Mouse (Mus musculus) hindbrain, embryonic 13.5 days (tissue): ENCODE measurements around the gene C1ql4. TPM values are rescaled to one million over a fixed set of nuclear protein-coding genes. Genes with fewer than 3 reads are reported as not detected.

Experiments
- ATAC-seq: fragments of 200-750 bp; cut with Nextera tagmentation; 2 replicates; pipeline ENCODE4 v1.8.0; 2017; ENCODE audit warnings: moderate TSS enrichment; ENCODE audit not compliant: low FRiP score
- H3K27ac ChIP-seq: fragments of 300-500 bp; sonication (generic); 2 replicates; pipeline ENCODE4 v1.5.1; 2015; ENCODE audit warnings: inconsistent platforms, mild to moderate bottlenecking, moderate library complexity
- H3K27me3 ChIP-seq: fragments of 300-500 bp; sonication (generic); 2 replicates; pipeline ENCODE4 v1.6.1; 2015; ENCODE audit warnings: mild to moderate bottlenecking, inconsistent platforms
- H3K36me3 ChIP-seq: fragments of 300-500 bp; sonication (generic); 2 replicates; pipeline ENCODE4 v1.6.1; 2015; ENCODE audit warnings: mild to moderate bottlenecking, inconsistent platforms
- H3K4me1 ChIP-seq: fragments of 300-500 bp; sonication (generic); replicated peaks from 2 replicates; pipeline ENCODE4 v1.6.1; 2015; ENCODE audit warnings: inconsistent platforms
- H3K4me2 ChIP-seq: fragments of 300-500 bp; sonication (generic); 2 replicates; pipeline ENCODE4 v1.6.1; 2015; ENCODE audit warnings: inconsistent platforms, mild to moderate bottlenecking, moderate library complexity
- H3K4me3 ChIP-seq: fragments of 300-500 bp; sonication (generic); 2 replicates; pipeline ENCODE4 v1.5.1; 2015; ENCODE audit warnings: mild to moderate bottlenecking, inconsistent platforms
- H3K9ac ChIP-seq: fragments of 300-500 bp; sonication (generic); 2 replicates; pipeline ENCODE4 v1.6.1; 2015; ENCODE audit warnings: mild to moderate bottlenecking, inconsistent platforms
- H3K9me3 ChIP-seq: fragments of 300-500 bp; sonication (generic); 2 replicates; pipeline ENCODE4 v1.6.1; 2016; ENCODE audit warnings: inconsistent platforms
- WGBS: fragments of 180-500 bp; shearing (Covaris S2); methylation state at CpG from one replicate; pipeline ENCODE4 v1.1.7; 2015; 5-methylcytosine and 5-hydroxymethylcytosine counted together
- polyA plus RNA-seq: library from polyadenylated mRNA; unstranded; fragments of >200 nt; fragmentation: Nextera tagmentation; extraction: Ambion mirVana; gene quantifications from 2 replicates; pipeline ENCODE4 v1.2.1, GENCODE M21; 2015

C1ql4 gene
- polyA plus RNA-seq, 1 experiment from 2014 or later = 5.6 TPM

DNA sequence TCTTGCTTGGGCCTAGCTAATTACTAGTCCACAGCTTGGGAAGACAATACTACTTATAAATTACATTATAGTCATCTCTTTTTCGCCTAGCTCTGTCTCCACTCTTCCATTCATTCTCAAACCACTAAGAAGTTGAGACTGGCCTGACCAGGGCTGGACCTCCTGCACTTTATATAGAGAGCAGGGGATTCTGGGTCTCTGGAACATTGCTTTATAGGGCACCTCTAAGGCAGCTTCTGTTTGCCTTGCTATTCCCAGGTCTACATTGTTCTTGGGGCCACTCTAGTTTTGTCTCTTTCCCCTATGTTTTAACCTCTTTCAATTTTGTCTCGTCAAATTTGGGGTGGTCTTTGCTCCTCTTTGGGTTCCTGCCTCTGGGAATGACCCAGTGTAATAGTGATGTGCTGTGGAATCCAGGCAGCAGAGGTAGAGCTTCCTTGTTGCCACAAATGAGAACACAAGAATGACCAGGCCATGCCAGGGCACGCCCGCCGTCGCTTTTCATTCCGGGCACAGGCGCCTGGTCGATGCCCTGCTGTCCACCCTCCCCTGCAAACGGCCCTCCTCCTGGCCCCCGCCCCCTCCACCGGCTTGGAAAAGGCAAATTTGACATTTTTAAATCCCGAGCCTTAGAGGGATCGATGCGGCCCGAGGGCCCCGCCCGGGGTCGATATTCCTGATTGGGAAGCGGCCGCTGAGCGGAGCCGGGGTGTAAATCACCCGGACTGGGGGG, 8.6 kb upstream of the C1ql4 start:
- no peak overlapping the region; the same call in 1 of the 2 replicates for H3K27ac ChIP-seq
- no peaks in the 10 kb centered on the region for H3K36me3 ChIP-seq
- H3K9ac ChIP-seq = peak overlapping the region; percentile 60
- H3K4me2 ChIP-seq = peak overlapping the region; percentile 72
- H3K4me3 ChIP-seq = peak overlapping the region; percentile 38
- peaks cover 89% of the 10 kb centered on the region for H3K27me3 ChIP-seq
- peaks cover 71% of the 10 kb centered on the region for H3K4me1 ChIP-seq
- WGBS = 3% methylated on average over 24 of the region's 24 CpGs
- ATAC-seq = no peak
- no peaks in the 10 kb centered on the region for H3K9me3 ChIP-seq

- WGBS = 9% methylated on average over 6 of the region's 6 CpGs
- H3K4me1 ChIP-seq = peaks cover 79% of the 10 kb centered on the region
- no peak overlapping the region for H3K4me3 ChIP-seq
- peaks cover 89% of the 10 kb centered on the region for H3K27me3 ChIP-seq
- H3K27ac ChIP-seq = peak overlapping the region; percentile 8; the same call in 1 of the 2 replicates
- H3K9ac ChIP-seq = 0 out of 2 replicates have a peak overlapping the region, but pooled peaks have one; percentile 24
- H3K36me3 ChIP-seq = no peaks in the 10 kb centered on the region
- ATAC-seq = no peak
- no peaks in the 10 kb centered on the region for H3K9me3 ChIP-seq
- peak overlapping the region; percentile 32; the same call in 1 of the 2 replicates for H3K4me2 ChIP-seq
Observed at GRCm38 (mm10) chr15:99095356-99095755, 7.7 kb upstream of the C1ql4 start.

- Histone ChIP-seq H3K4me3 (no peak overlapping the region), H3K4me2 (peak overlapping the region; percentile 32), H3K27me3 (peaks cover 89% of the 10 kb centered on the region), H3K9me3 (no peaks in the 10 kb centered on the region), H3K27ac (0 out of 2 replicates have a peak overlapping the region, but pooled peaks have one; percentile 8), H3K36me3 (no peaks in the 10 kb centered on the region), H3K9ac (0 out of 2 replicates have a peak overlapping the region, but pooled peaks have one; percentile 24), H3K4me1 (peaks cover 84% of the 10 kb centered on the region)
- 0 out of 2 replicates have a peak, but pooled peaks have one; percentile 7 for ATAC-seq
- under 1% methylated on average over 27 of the region's 27 CpGs for WGBS
Observed at GRCm38 (mm10) chr15:99094631-99095270, 7.1 kb upstream of the C1ql4 start.

- Histone ChIP-seq H3K4me1 (peaks cover 87% of the 10 kb centered on the region), H3K36me3 (no peaks in the 10 kb centered on the region), H3K27ac (peak overlapping the region; percentile 77), H3K4me3 (peak overlapping the region; percentile 45), H3K4me2 (peak overlapping the region; percentile 80), H3K27me3 (peaks cover 89% of the 10 kb centered on the region), H3K9ac (peak overlapping the region; percentile 73), H3K9me3 (no peaks in the 10 kb centered on the region)
- ATAC-seq = peak; percentile 36
- under 1% methylated on average over 54 of the region's 56 CpGs for WGBS
Observed at GRCm38 (mm10) chr15:99093291-99094258, 6.0 kb upstream of the C1ql4 start.

DNA sequence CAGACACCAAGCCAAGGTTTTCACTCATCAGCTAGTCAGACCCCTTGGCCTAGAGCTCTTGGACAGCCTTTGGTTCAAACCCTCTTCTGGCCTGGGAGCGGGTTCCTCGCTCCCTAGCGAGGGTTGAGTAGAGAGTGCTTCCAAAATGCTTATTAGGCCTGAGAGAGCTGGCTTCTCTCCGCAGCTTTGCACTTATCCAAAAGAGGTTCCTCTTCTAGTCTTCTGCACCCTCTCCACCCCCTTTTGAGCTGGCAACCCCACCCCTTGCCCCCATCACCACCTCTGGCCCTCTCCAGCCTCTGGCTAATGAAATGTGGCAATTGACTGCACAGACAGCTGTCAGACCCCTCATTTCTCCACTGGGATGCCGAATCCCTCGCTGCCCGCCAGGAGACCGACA, 5.3 kb upstream of the C1ql4 start, which contains the start of gene Dnajc22:
TSS of gene Dnajc22 (plus strand) at position 301 of the 400 bp plus-strand sequence.
- WGBS = 19% methylated on average over 8 of the region's 8 CpGs
- Histone ChIP-seq H3K4me3 (peak within 1 kb of the TSS; percentile 45), H3K9ac (peak within 1 kb of the TSS; percentile 73), H3K27me3 (peaks cover 89% of the 10 kb centered on the region), H3K4me1 (peaks cover 87% of the 10 kb centered on the region), H3K36me3 (no peaks in the 10 kb centered on the region), H3K4me2 (peak within 1 kb of the TSS; percentile 80), H3K9me3 (no peaks in the 10 kb centered on the region), H3K27ac (peak within 1 kb of the TSS; percentile 77)
- no peak for ATAC-seq

GRCm38 (mm10) chr15:99089069-99089468, 1.5 kb upstream of the C1ql4 start:
- H3K27me3 ChIP-seq = peaks cover 92% of the 10 kb centered on the region
- H3K9ac ChIP-seq = peak overlapping the region; percentile 60; the same call in 1 of the 2 replicates
- H3K9me3 ChIP-seq = no peaks in the 10 kb centered on the region
- no peaks in the 10 kb centered on the region for H3K36me3 ChIP-seq
- H3K4me3 ChIP-seq = no peak overlapping the region
- WGBS = 4% methylated on average over 14 of the region's 14 CpGs
- peak overlapping the region; percentile 14; the same call in 1 of the 2 replicates for H3K27ac ChIP-seq
- no peak for ATAC-seq
- H3K4me1 ChIP-seq = peaks cover 58% of the 10 kb centered on the region
- H3K4me2 ChIP-seq = peak overlapping the region; percentile 48; the same call in 1 of the 2 replicates

DNA sequence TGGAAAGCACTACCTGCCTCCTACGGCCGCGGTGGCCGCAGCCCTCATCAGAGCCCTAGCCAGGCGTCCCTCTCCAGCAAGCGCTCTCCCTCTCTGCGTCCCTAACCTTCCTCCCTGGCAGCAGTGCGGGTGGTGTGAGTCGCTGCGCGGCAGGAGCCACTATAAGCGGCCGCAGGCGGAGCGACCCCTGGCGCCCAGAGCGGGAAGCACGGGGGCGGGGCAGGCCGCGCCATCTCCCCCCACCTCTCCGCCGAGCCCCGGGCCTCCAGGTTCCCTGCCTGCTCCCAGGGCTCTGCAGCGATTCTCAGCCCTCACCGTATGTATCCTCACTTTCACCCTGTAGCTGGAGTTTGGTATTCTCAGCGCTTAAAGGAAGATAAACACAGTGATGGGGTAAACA, 675 bp upstream of the C1ql4 start:
- H3K27ac ChIP-seq = 0 out of 2 replicates have a peak overlapping the region, but pooled peaks have one; percentile 18
- H3K27me3 ChIP-seq = peaks cover 94% of the 10 kb centered on the region
- H3K4me3 ChIP-seq = peak overlapping the region; percentile 32
- ATAC-seq = peak; percentile 57; the same call in 1 of the 2 replicates
- under 1% methylated on average over 25 of the region's 27 CpGs for WGBS
- peak overlapping the region; percentile 60; the same call in 1 of the 2 replicates for H3K9ac ChIP-seq
- H3K4me2 ChIP-seq = peak overlapping the region; percentile 48
- H3K9me3 ChIP-seq = no peaks in the 10 kb centered on the region
- H3K4me1 ChIP-seq = peaks cover 50% of the 10 kb centered on the region
- no peaks in the 10 kb centered on the region for H3K36me3 ChIP-seq

DNA sequence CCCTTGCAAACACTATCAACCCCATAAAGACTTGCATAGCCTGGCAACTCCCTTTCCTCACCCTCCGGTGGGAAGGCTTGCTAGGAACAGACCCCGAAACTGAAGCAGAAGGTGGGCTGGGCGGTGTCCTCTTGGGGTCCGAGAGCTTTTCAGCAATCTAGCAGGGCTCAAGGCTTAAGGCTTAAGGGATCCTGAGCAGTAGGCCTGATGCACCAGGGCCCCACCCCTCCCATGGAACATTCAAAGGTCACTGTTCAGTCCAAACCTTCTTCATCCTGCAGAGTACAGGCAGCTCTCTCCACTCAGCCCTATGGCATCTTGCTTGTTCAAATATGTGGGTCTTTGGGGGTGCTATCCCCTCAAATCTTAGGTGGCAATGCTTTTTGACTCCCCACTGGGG, 1.6 kb downstream of the C1ql4 start:
- H3K9me3 ChIP-seq = no peaks in the 10 kb centered on the region
- 71% methylated on average over 4 of the region's 4 CpGs for WGBS
- peaks cover 36% of the 10 kb centered on the region for H3K4me1 ChIP-seq
- H3K27ac ChIP-seq = no peak overlapping the region
- peaks cover 79% of the 10 kb centered on the region for H3K27me3 ChIP-seq
- no peak overlapping the region for H3K9ac ChIP-seq
- peak overlapping the region; percentile 15 for H3K4me2 ChIP-seq
- no peak for ATAC-seq
- no peaks in the 10 kb centered on the region; the same call in 1 of the 2 replicates for H3K36me3 ChIP-seq
- 0 out of 2 replicates have a peak overlapping the region, but pooled peaks have one; percentile 7 for H3K4me3 ChIP-seq

- H3K9ac ChIP-seq = no peak overlapping the region
- H3K4me3 ChIP-seq = no peak overlapping the region
- H3K4me2 ChIP-seq = peak overlapping the region; percentile 23
- peaks cover 24% of the 10 kb centered on the region for H3K4me1 ChIP-seq
- 10% methylated on average over 19 of the region's 19 CpGs for WGBS
- H3K27me3 ChIP-seq = peaks cover 66% of the 10 kb centered on the region
- no peaks in the 10 kb centered on the region for H3K9me3 ChIP-seq
- H3K27ac ChIP-seq = no peak overlapping the region
- no peaks in the 10 kb centered on the region; the same call in 1 of the 2 replicates for H3K36me3 ChIP-seq
- ATAC-seq = no peak
Observed at GRCm38 (mm10) chr15:99084618-99085017, 3.0 kb downstream of the C1ql4 start.

DNA sequence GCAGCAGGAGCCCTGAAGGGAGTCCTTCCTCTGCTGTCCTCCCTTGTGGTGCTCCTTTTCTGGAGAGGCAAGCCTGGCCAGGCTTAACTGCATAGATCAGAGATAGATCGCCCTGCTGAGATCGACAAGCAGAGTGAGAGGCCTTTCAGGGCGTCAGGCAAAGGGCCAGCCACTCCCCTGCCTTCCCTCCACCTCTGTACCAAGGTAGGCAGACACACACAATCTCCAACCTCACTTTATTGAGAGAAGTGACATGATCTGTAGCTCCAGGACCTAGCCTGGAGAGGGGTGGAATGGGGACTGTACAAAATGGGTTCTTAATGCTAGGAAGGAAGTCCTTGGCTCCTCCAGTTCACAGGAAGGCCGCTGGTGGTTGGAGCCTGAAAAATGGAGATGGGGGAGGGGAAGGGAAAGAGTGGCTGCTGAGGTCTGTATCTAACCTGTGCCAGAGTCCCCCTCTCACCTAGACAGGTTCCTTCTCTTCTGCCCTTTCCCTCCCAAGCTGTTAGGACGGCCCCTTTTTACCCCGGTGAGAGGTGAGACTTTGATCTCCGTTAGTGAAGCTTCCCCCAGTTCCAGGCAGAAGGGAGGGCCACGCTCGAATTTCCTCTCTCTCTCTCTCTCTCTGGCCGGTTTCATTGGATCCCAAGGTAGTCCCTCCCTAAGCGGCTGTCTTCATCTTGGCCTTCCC, 3.6 kb downstream of the C1ql4 start:
- Histone ChIP-seq H3K9ac (no peak overlapping the region), H3K9me3 (no peaks in the 10 kb centered on the region), H3K36me3 (no peaks in the 10 kb centered on the region; the same call in 1 of the 2 replicates), H3K27me3 (peaks cover 60% of the 10 kb centered on the region), H3K4me1 (peaks cover 18% of the 10 kb centered on the region), H3K27ac (no peak overlapping the region), H3K4me2 (peak overlapping the region; percentile 23), H3K4me3 (no peak overlapping the region)
- WGBS = 12% methylated on average over 11 of the region's 11 CpGs
- no peak for ATAC-seq

DNA sequence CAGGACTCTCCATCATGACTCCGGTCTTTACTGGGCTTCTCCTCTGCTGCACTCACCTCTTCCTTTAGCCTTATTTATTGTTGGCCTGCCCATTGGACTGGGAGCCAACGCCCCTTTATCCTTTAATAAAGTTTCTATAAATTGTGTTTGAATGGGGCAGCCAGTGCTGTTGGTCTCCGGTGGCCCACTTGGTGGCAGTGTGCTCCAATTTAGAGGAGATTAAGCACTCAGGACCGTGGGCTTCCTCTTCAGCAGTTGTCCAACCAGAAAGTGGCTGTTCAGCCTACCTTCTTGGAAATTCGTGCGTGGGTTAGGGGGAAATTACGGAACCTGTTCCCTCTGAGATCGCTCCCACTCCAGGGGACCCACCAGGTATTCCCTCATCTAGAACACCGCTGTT, 4.4 kb downstream of the C1ql4 start:
- Histone ChIP-seq H3K4me1 (peaks cover 10% of the 10 kb centered on the region), H3K4me3 (no peak overlapping the region), H3K27me3 (peaks cover 53% of the 10 kb centered on the region), H3K36me3 (no peaks in the 10 kb centered on the region; the same call in 1 of the 2 replicates), H3K27ac (no peak overlapping the region), H3K9me3 (no peaks in the 10 kb centered on the region), H3K9ac (no peak overlapping the region), H3K4me2 (no peak overlapping the region)
- no peak for ATAC-seq
- 76% methylated on average over 9 of the region's 9 CpGs for WGBS
